In the genomic region with DNA sequence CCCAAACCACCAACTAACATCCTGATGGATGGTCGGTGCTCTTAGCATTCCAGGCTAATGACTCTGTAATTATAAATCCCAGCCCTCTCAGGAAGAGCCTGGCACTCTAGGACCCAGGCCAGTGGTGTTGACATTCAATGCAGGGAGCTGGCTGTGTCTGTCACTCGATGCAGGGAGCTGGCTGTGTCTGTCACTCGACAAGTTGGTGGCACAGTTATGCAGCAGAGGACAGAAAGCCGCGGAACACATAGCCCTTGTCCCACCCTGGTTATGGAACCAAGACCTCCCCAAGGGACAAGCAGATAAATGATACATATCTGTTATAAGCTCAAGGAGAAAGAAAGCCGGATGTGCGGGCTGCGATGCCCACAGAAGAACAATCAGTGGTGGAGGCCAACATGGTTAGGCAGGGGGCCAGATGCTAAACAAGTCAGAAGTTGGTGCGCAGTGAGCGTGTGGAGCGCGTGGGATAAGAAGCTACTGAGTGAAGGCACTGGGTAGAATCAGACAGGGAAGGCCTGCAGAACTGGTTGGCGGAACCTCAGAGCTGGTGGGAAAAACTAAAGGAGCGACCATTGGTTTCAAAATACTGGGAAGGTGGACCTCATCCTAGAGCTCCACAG, we compare ENCODE assay signal across 10 mouse cellular contexts. TPM values are rescaled to one million over a fixed set of nuclear protein-coding genes. Genes with fewer than 3 reads are reported as not detected.
DNase-seq lines count a peak whose midpoint lies in the region; ATAC-seq lines count a peak whose summit lies in the region.
"Had no signal": no experiment of that assay in that cellular context is flagged by ENCODE, and none has a peak within 500 bp of the region (broad histone marks: within the 10 kb centered on the region; RNA-seq: fewer than 3 reads in every experiment).

No protein-coding gene starts in this region.

- H3K4me1 ChIP-seq in heart, embryonic 12.5 days (replicated peaks) = peaks cover 39% of the 10 kb centered on the region
- H3K4me1 ChIP-seq in midbrain, embryonic 15.5 days = peaks cover 10% of the 10 kb centered on the region
- no peaks in the 10 kb centered on the region for H3K4me1 ChIP-seq in midbrain, embryonic 16.5 days (ENCODE audit: control insufficient read depth, insufficient read depth, low read length)
- H3K4me1 ChIP-seq in hindbrain, embryonic 14.5 days (replicated peaks; ENCODE audit: control insufficient read depth, insufficient read depth, low read length) = peaks cover 3% of the 10 kb centered on the region; the same call in 1 of the 2 replicates
- peaks cover 20% of the 10 kb centered on the region for H3K4me1 ChIP-seq in neural tube, embryonic 15.5 days

- intact Hi-C loops in heart, postnatal 36 days (cut with DNase I) = no loop called here

- no peaks in the 10 kb centered on the region for H3K27me3 ChIP-seq in heart, embryonic 12.5 days (replicated peaks)
- H3K27me3 ChIP-seq in midbrain, embryonic 15.5 days (replicated peaks) = no peaks in the 10 kb centered on the region
- H3K27me3 ChIP-seq in midbrain, embryonic 16.5 days (ENCODE audit: control insufficient read depth, insufficient read depth, low read depth, low read length) = no peaks in the 10 kb centered on the region
- H3K27me3 ChIP-seq in hindbrain, embryonic 14.5 days (ENCODE audit: control insufficient read depth, insufficient read depth, low read length) = no peaks in the 10 kb centered on the region
- H3K27me3 ChIP-seq in neural tube, embryonic 15.5 days (replicated peaks) = no peaks in the 10 kb centered on the region

- peak overlapping the region; percentile 27; the same call in 1 of the 2 replicates for H3K4me2 ChIP-seq in heart, embryonic 12.5 days
- no peak overlapping the region for H3K4me2 ChIP-seq in midbrain, embryonic 15.5 days
- H3K4me2 ChIP-seq in midbrain, embryonic 16.5 days (ENCODE audit: low read length) = no peak overlapping the region
- no peak overlapping the region for H3K4me2 ChIP-seq in hindbrain, embryonic 14.5 days (replicated peaks)
- no peak overlapping the region for H3K4me2 ChIP-seq in neural tube, embryonic 15.5 days

- no peak overlapping the region for H3K4me3 ChIP-seq in heart, embryonic 12.5 days
- no peak overlapping the region for H3K4me3 ChIP-seq in midbrain, embryonic 15.5 days
- no peak overlapping the region for H3K4me3 ChIP-seq in midbrain, embryonic 16.5 days (ENCODE audit: low read depth, low read length)
- no peak overlapping the region for H3K4me3 ChIP-seq in hindbrain, embryonic 14.5 days (replicated peaks; ENCODE audit: low read length)
- no peak overlapping the region for H3K4me3 ChIP-seq in neural tube, embryonic 15.5 days (replicated peaks)
- H3K4me3 ChIP-seq: myocyte had no signal

- H3K36me3 ChIP-seq in heart, embryonic 12.5 days = no peaks in the 10 kb centered on the region
- H3K36me3 ChIP-seq in midbrain, embryonic 15.5 days (replicated peaks) = no peaks in the 10 kb centered on the region
- H3K36me3 ChIP-seq in midbrain, embryonic 16.5 days (ENCODE audit: control insufficient read depth, insufficient read depth, low read length) = no peaks in the 10 kb centered on the region
- H3K36me3 ChIP-seq in hindbrain, embryonic 14.5 days (replicated peaks; ENCODE audit: control insufficient read depth, insufficient read depth) = no peaks in the 10 kb centered on the region
- H3K36me3 ChIP-seq in neural tube, embryonic 15.5 days = no peaks in the 10 kb centered on the region

- 0 out of 2 replicates have a peak overlapping the region, but pooled peaks have one; percentile 31 for H3K27ac ChIP-seq in heart, embryonic 12.5 days (ENCODE audit: poor library complexity, severe bottlenecking)
- H3K27ac ChIP-seq in midbrain, embryonic 15.5 days = no peak overlapping the region
- no peak overlapping the region for H3K27ac ChIP-seq in midbrain, embryonic 16.5 days (ENCODE audit: low read length)
- 0 out of 2 replicates have a peak overlapping the region, but pooled peaks have one; percentile 1 for H3K27ac ChIP-seq in hindbrain, embryonic 14.5 days
- H3K27ac ChIP-seq in neural tube, embryonic 15.5 days (replicated peaks) = 0 out of 2 replicates have a peak overlapping the region, but pooled peaks have one; percentile 9

- DNase-seq in heart, postnatal 36 days = no peak
- DNase-seq in hindbrain, embryonic 14.5 days (ENCODE audit: low spot score) = no peak
- DNase-seq in urinary bladder, postnatal 10 days (ENCODE audit: low spot score) = no peak
- DNase-seq: cerebellum, postnatal 36 days; kidney, postnatal 36 days had no signal

- H3K9me3 ChIP-seq in heart, embryonic 12.5 days (replicated peaks) = no peaks in the 10 kb centered on the region
- no peaks in the 10 kb centered on the region for H3K9me3 ChIP-seq in midbrain, embryonic 15.5 days
- no peaks in the 10 kb centered on the region for H3K9me3 ChIP-seq in midbrain, embryonic 16.5 days (replicated peaks; ENCODE audit: control insufficient read depth, low read length, poor library complexity, severe bottlenecking)
- H3K9me3 ChIP-seq in hindbrain, embryonic 14.5 days (ENCODE audit: control insufficient read depth, low read length) = no peaks in the 10 kb centered on the region
- H3K9me3 ChIP-seq in neural tube, embryonic 15.5 days (replicated peaks) = no peaks in the 10 kb centered on the region

- ATAC-seq in heart, embryonic 12.5 days (ENCODE audit: insufficient number of reproducible peaks, low FRiP score) = no peak
- ATAC-seq in midbrain, embryonic 15.5 days (replicated peaks) = 0 out of 2 replicates have a peak, but pooled peaks have one; percentile 17
- ATAC-seq in midbrain, embryonic 16.5 days = no peak
- no peak; the same call in 1 of the 2 replicates for ATAC-seq in hindbrain, embryonic 14.5 days (ENCODE audit: low FRiP score)
- ATAC-seq in neural tube, embryonic 15.5 days (ENCODE audit: low FRiP score) = peak; percentile 45; the same call in 1 of the 2 replicates

- no peak overlapping the region for H3K9ac ChIP-seq in heart, embryonic 12.5 days
- H3K9ac ChIP-seq in midbrain, embryonic 15.5 days = no peak overlapping the region
- H3K9ac ChIP-seq in midbrain, embryonic 16.5 days (ENCODE audit: low read depth, low read length) = no peak overlapping the region
- no peak overlapping the region for H3K9ac ChIP-seq in hindbrain, embryonic 14.5 days
- H3K9ac ChIP-seq in neural tube, embryonic 15.5 days (replicated peaks) = no peak overlapping the region

- 44% methylated on average over 14 of the region's 14 CpGs for WGBS in heart, embryonic 12.5 days
- 77% methylated on average over 14 of the region's 14 CpGs for WGBS in midbrain, embryonic 15.5 days
- WGBS in midbrain, embryonic 16.5 days = 76% methylated on average over 14 of the region's 14 CpGs
- 61% methylated on average over 14 of the region's 14 CpGs for WGBS in hindbrain, embryonic 14.5 days
- WGBS in neural tube, embryonic 15.5 days = 65% methylated on average over 14 of the region's 14 CpGs

RNA-seq across cellular contexts. Expression of gene Tcf7l1, which starts 33.7 kb away (rescaled TPM):
- polyA plus RNA-seq in heart, embryonic 12.5 days (2016; fragmentation: Nextera tagmentation; extraction: Ambion mirVana) = 18.5 and 20.2 TPM in 2 replicates
- 10 to 100 TPM; 10.5 to 11.9 TPM for total RNA-seq in heart, postnatal 36 days (2021)
- polyA plus RNA-seq in midbrain, embryonic 15.5 days (2015; fragmentation: Nextera tagmentation; extraction: Ambion mirVana) = 6.1 and 7.2 TPM in 2 replicates
- 4.1 and 4.6 TPM in 2 replicates for polyA plus RNA-seq in midbrain, embryonic 16.5 days (2015; fragmentation: Nextera tagmentation; extraction: Ambion mirVana)
- 7.2 and 7.3 TPM in 2 replicates for polyA plus RNA-seq in hindbrain, embryonic 14.5 days (2014; fragmentation: Nextera tagmentation; extraction: Ambion mirVana)
- 7.0 and 9.8 TPM in 2 replicates for polyA plus RNA-seq in neural tube, embryonic 15.5 days (2015; fragmentation: Nextera tagmentation; extraction: Ambion mirVana)

Comparison
In these comparisons a context has a peak if more than half of its experiments do, and no peak if none do; other contexts are left out.
1. ATAC-seq: peak in midbrain, embryonic 15.5 days (single experiment) and neural tube, embryonic 15.5 days (single experiment); none in heart, embryonic 12.5 days (single experiment), midbrain, embryonic 16.5 days (single experiment) and hindbrain, embryonic 14.5 days (single experiment).
2. H3K27ac ChIP-seq: peak in heart, embryonic 12.5 days (single experiment), hindbrain, embryonic 14.5 days (single experiment) and neural tube, embryonic 15.5 days (single experiment); none in midbrain, embryonic 15.5 days (single experiment) and midbrain, embryonic 16.5 days (single experiment).